Mouse (Mus musculus) heart, embryonic 11.5 days (tissue): ENCODE results near the gene C8b. TPM values are rescaled to one million over a fixed set of nuclear protein-coding genes. Genes with fewer than 3 reads are reported as not detected.

Experiments used
- ATAC-seq: fragments of 200-750 bp; cut with Nextera tagmentation; replicated peaks from 2 replicates; pipeline ENCODE4 v1.8.0; 2017; ENCODE audit warnings: moderate library complexity; ENCODE audit not compliant: insufficient number of reproducible peaks, low FRiP score, low TSS enrichment
- H3K27ac ChIP-seq: fragments of 300-500 bp; sonication (generic); 2 replicates; pipeline ENCODE4 v1.5.1; 2014; ENCODE audit warnings: mild to moderate bottlenecking, low read depth, low read length
- H3K27me3 ChIP-seq: fragments of 300-500 bp; sonication (generic); 2 replicates; pipeline ENCODE4 v1.6.1; 2014; ENCODE audit warnings: mild to moderate bottlenecking, low read length, mixed read lengths; ENCODE audit not compliant: control insufficient read depth, insufficient read depth
- H3K36me3 ChIP-seq: fragments of 300-500 bp; sonication (generic); 2 replicates; pipeline ENCODE4 v1.6.1; 2014; ENCODE audit warnings: mild to moderate bottlenecking, low read length, moderate library complexity, mixed read lengths; ENCODE audit not compliant: control insufficient read depth, insufficient read depth
- H3K4me1 ChIP-seq: fragments of 300-500 bp; sonication (generic); 2 replicates; pipeline ENCODE4 v1.6.1; 2014; ENCODE audit warnings: low read length; ENCODE audit not compliant: control insufficient read depth, insufficient read depth
- H3K4me2 ChIP-seq: fragments of 300-500 bp; sonication (generic); 2 replicates; pipeline ENCODE4 v1.6.1; 2014; ENCODE audit warnings: mild to moderate bottlenecking, moderate library complexity
- H3K4me3 ChIP-seq: fragments of 300-500 bp; sonication (generic); 2 replicates; pipeline ENCODE4 v1.5.1; 2014; ENCODE audit warnings: low read depth, low read length
- H3K9ac ChIP-seq: fragments of 300-500 bp; sonication (generic); 2 replicates; pipeline ENCODE4 v1.6.1; 2014; ENCODE audit warnings: mild to moderate bottlenecking, low read depth, low read length, moderate library complexity
- H3K9me3 ChIP-seq: fragments of 300-500 bp; sonication (generic); replicated peaks from 2 replicates; pipeline ENCODE4 v1.6.1; 2016; ENCODE audit warnings: low read length; ENCODE audit not compliant: control insufficient read depth
- WGBS: fragments of 180-500 bp; shearing (Covaris S2); extraction: QIAGEN DNeasy Blood & Tissue Kit; methylation state at CpG from one replicate; pipeline ENCODE4 v1.1.7; 2014; ENCODE audit not compliant: insufficient replicate concordance; 5-methylcytosine and 5-hydroxymethylcytosine counted together
- polyA plus RNA-seq: library from polyadenylated mRNA; unstranded; fragments of >200 nt; fragmentation: Nextera tagmentation; extraction: Ambion mirVana; gene quantifications from 2 replicates; pipeline ENCODE4 v1.2.1, GENCODE M21; 2014

Gene C8b
- polyA plus RNA-seq, 1 experiment from 2014 or later: 0.11 TPM

- no peak for ATAC-seq
These were observed 51.4 kb downstream of the C8b start for GRCm38 (mm10) chr4:104817509-104817908.

GRCm38 (mm10) chr4:104818986-104819385, 52.9 kb downstream of the C8b start:
- Histone ChIP-seq H3K4me3 (no peak overlapping the region), H3K36me3 (no peaks in the 10 kb centered on the region), H3K9ac (no peak overlapping the region), H3K27me3 (no peaks in the 10 kb centered on the region), H3K4me1 (no peaks in the 10 kb centered on the region), H3K4me2 (no peak overlapping the region), H3K27ac (no peak overlapping the region), H3K9me3 (no peaks in the 10 kb centered on the region)
- no peak for ATAC-seq
- WGBS: 60% methylated on average over 4 of the region's 4 CpGs

More at GRCm38 (mm10) chr4:104817509-104817908, 51.4 kb downstream of the C8b start:
- H3K36me3 ChIP-seq: no peaks in the 10 kb centered on the region
- 30% methylated on average over 2 of the region's 2 CpGs for WGBS
- no peak overlapping the region for H3K4me3 ChIP-seq
- no peak overlapping the region for H3K9ac ChIP-seq
- H3K27me3 ChIP-seq: no peaks in the 10 kb centered on the region
- no peak overlapping the region for H3K4me2 ChIP-seq
- H3K4me1 ChIP-seq: no peaks in the 10 kb centered on the region
- H3K27ac ChIP-seq: no peak overlapping the region
- H3K9me3 ChIP-seq: no peaks in the 10 kb centered on the region

GRCm38 (mm10) chr4:104819891-104820290, 53.8 kb downstream of the C8b start:
- H3K9ac ChIP-seq: no peak overlapping the region
- no peak for ATAC-seq
- no peaks in the 10 kb centered on the region for H3K27me3 ChIP-seq
- no peak overlapping the region for H3K4me3 ChIP-seq
- 47% methylated on average over 4 of the region's 4 CpGs for WGBS
- no peaks in the 10 kb centered on the region for H3K9me3 ChIP-seq
- H3K4me2 ChIP-seq: no peak overlapping the region
- H3K4me1 ChIP-seq: no peaks in the 10 kb centered on the region
- no peaks in the 10 kb centered on the region for H3K36me3 ChIP-seq
- no peak overlapping the region for H3K27ac ChIP-seq

- Histone ChIP-seq H3K27ac (no peak overlapping the region), H3K9me3 (no peaks in the 10 kb centered on the region), H3K4me2 (no peak overlapping the region), H3K36me3 (no peaks in the 10 kb centered on the region), H3K27me3 (no peaks in the 10 kb centered on the region), H3K4me3 (no peak overlapping the region), H3K4me1 (no peaks in the 10 kb centered on the region), H3K9ac (no peak overlapping the region)
- no peak for ATAC-seq
- 73% methylated on average over 4 of the region's 4 CpGs for WGBS
These were observed 57.5 kb downstream of the C8b start for GRCm38 (mm10) chr4:104823597-104824101.

GRCm38 (mm10) chr4:104824381-104825077, 58.4 kb downstream of the C8b start:
- Histone ChIP-seq H3K9ac (no peak overlapping the region), H3K27ac (no peak overlapping the region), H3K4me3 (no peak overlapping the region), H3K36me3 (no peaks in the 10 kb centered on the region), H3K4me1 (no peaks in the 10 kb centered on the region), H3K27me3 (no peaks in the 10 kb centered on the region), H3K4me2 (no peak overlapping the region), H3K9me3 (no peaks in the 10 kb centered on the region)
- 75% methylated on average over 7 of the region's 7 CpGs for WGBS
- no peak for ATAC-seq

GRCm38 (mm10) chr4:104828939-104829338, 62.8 kb downstream of the C8b start:
- Histone ChIP-seq H3K36me3 (no peaks in the 10 kb centered on the region), H3K9me3 (no peaks in the 10 kb centered on the region), H3K4me2 (no peak overlapping the region), H3K27ac (no peak overlapping the region), H3K9ac (no peak overlapping the region), H3K4me3 (no peak overlapping the region), H3K27me3 (no peaks in the 10 kb centered on the region), H3K4me1 (no peaks in the 10 kb centered on the region)
- ATAC-seq: no peak
- WGBS: 71% methylated on average over 5 of the region's 5 CpGs

GRCm38 (mm10) chr4:104835096-104835495, 69.0 kb downstream of the C8b start:
- whole genome bisulfite sequencing: 57% methylated on average over 5 of the region's 5 CpGs
- no peak for ATAC-seq
- no peaks in the 10 kb centered on the region for H3K36me3 ChIP-seq

GRCm38 (mm10) chr4:104838342-104838741, 72.2 kb downstream of the C8b start:
- H3K27me3 ChIP-seq: no peaks in the 10 kb centered on the region
- no peak overlapping the region for H3K4me2 ChIP-seq
- H3K4me1 ChIP-seq: no peaks in the 10 kb centered on the region
- no peak overlapping the region for H3K4me3 ChIP-seq
- H3K9me3 ChIP-seq: no peaks in the 10 kb centered on the region
- H3K36me3 ChIP-seq: no peaks in the 10 kb centered on the region
- no peak for ATAC-seq
- WGBS: 76% methylated on average over 2 of the region's 2 CpGs
- no peak overlapping the region for H3K9ac ChIP-seq
- no peak overlapping the region for H3K27ac ChIP-seq

More at GRCm38 (mm10) chr4:104835096-104835495, 69.0 kb downstream of the C8b start:
- Histone ChIP-seq H3K4me1 (no peaks in the 10 kb centered on the region), H3K4me2 (no peak overlapping the region), H3K4me3 (no peak overlapping the region), H3K9ac (no peak overlapping the region), H3K27ac (no peak overlapping the region), H3K27me3 (no peaks in the 10 kb centered on the region), H3K9me3 (no peaks in the 10 kb centered on the region)

GRCm38 (mm10) chr4:104842204-104842603, 76.1 kb downstream of the C8b start:
- no peak overlapping the region for H3K27ac ChIP-seq
- 91% methylated on average over 5 of the region's 5 CpGs for WGBS
- no peak for ATAC-seq
- no peaks in the 10 kb centered on the region for H3K9me3 ChIP-seq
- H3K27me3 ChIP-seq: no peaks in the 10 kb centered on the region
- no peaks in the 10 kb centered on the region for H3K36me3 ChIP-seq
- no peak overlapping the region for H3K4me2 ChIP-seq
- H3K4me3 ChIP-seq: no peak overlapping the region
- H3K9ac ChIP-seq: no peak overlapping the region
- no peaks in the 10 kb centered on the region for H3K4me1 ChIP-seq
